Mouse (Mus musculus): ENCODE results near the gene Prr22. TPM values are rescaled to one million over a fixed set of nuclear protein-coding genes. Genes with fewer than 3 reads are reported as not detected.

Prr22 gene
- total RNA-seq, 2 experiments from 2014 or later = 0.88 to 1.1 TPM

- no peak for DNase-seq (ENCODE audit: low spot score in 2 of 2)
Observed at GRCm38 (mm10) chr17:56804952-56805351, 34.9 kb downstream of the Prr22 start.

GRCm38 (mm10) chr17:56805784-56806183, 35.7 kb downstream of the Prr22 start:
- no peak for DNase-seq (ENCODE audit: low spot score in 2 of 2)

- peak; percentile 84 to 86 for DNase-seq (ENCODE audit: low spot score in 2 of 2)
Observed at GRCm38 (mm10) chr17:56808518-56808917, 38.5 kb downstream of the Prr22 start.

GRCm38 (mm10) chr17:56810245-56810644, 40.2 kb downstream of the Prr22 start:
- DNase-seq (ENCODE audit: low spot score in 2 of 2) = peak; percentile 57 to 65

GRCm38 (mm10) chr17:56814316-56815056, 44.4 kb downstream of the Prr22 start:
- peak; percentile 71 to 82 for DNase-seq (ENCODE audit: low spot score in 2 of 2)

- DNase-seq (ENCODE audit: low spot score in 2 of 2) = no peak
Observed at GRCm38 (mm10) chr17:56815057-56815345, 45.0 kb downstream of the Prr22 start.

- no peak for DNase-seq (ENCODE audit: low spot score in 2 of 2)
Observed at GRCm38 (mm10) chr17:56818067-56818636, 48.1 kb downstream of the Prr22 start.

- DNase-seq (ENCODE audit: low spot score in 2 of 2) = no peak
Observed at GRCm38 (mm10) chr17:56819032-56819545, 49.0 kb downstream of the Prr22 start.

- DNase-seq (ENCODE audit: low spot score in 2 of 2) = peak in 1 of 2 experiments; percentile 36
Observed at GRCm38 (mm10) chr17:56819694-56820111, 49.7 kb downstream of the Prr22 start.

Other genes with a start within 250 kb of the Prr22 start
- 1 to 10 TPM; 2.7 to 3.2 TPM for gene Gm20219, start 215.9 kb upstream of the Prr22 start, total RNA-seq (2021)
- 100 to 1,000 TPM; 104 to 120 TPM for gene Safb2, start 185.7 kb upstream of the Prr22 start, total RNA-seq (2021)
- 100 to 1,000 TPM; 158 to 159 TPM for gene Safb, start 185.4 kb upstream of the Prr22 start, total RNA-seq (2021)
- gene 2410015M20Rik, start 160.5 kb upstream of the Prr22 start, total RNA-seq (2021) = 100 to 1,000 TPM; 139 to 143 TPM
- gene Rpl36, start 156.8 kb upstream of the Prr22 start, total RNA-seq (2021) = 100 to 1,000 TPM; 405 to 414 TPM
- gene Lonp1, start 143.4 kb upstream of the Prr22 start, total RNA-seq (2021) = 10 to 100 TPM; 57.1 to 60.6 TPM
- gene Catsperd, start 142.1 kb upstream of the Prr22 start, total RNA-seq (2021) = under 1 TPM; 0.84 TPM
- gene Ranbp3, start 97.0 kb upstream of the Prr22 start, total RNA-seq (2021) = 10 to 100 TPM; 89.7 to 91.2 TPM
- 100 to 1,000 TPM; 218 to 234 TPM for gene Ndufa11, start 52.5 kb upstream of the Prr22 start, total RNA-seq (2021)
- 10 to 100 TPM in 1 of 2 experiments, 1 to 10 TPM in 1; 9.6 to 13.5 TPM for gene Vmac, start 52.2 kb upstream of the Prr22 start, total RNA-seq (2021)
- gene Nrtn, start 12.7 kb upstream of the Prr22 start, total RNA-seq (2021) = 1 to 10 TPM; 3.4 to 4.7 TPM
- gene Dus3l, start 5.5 kb upstream of the Prr22 start, total RNA-seq (2021) = 10 to 100 TPM; 61.8 to 63.0 TPM
- 1 to 10 TPM; 2.6 to 2.7 TPM for gene Rfx2, start 60.8 kb downstream of the Prr22 start, total RNA-seq (2021)
- not detected for gene Acsbg2, start 104.2 kb downstream of the Prr22 start, total RNA-seq (2021)
- under 1 TPM; 0.14 to 0.40 TPM for gene 1700061G19Rik, start 105.2 kb downstream of the Prr22 start, total RNA-seq (2021)
- gene Mllt1, start 165.2 kb downstream of the Prr22 start, total RNA-seq (2021) = 10 to 100 TPM; 86.7 to 95.8 TPM
- not detected for gene Acer1, start 211.9 kb downstream of the Prr22 start, total RNA-seq (2021)
- 10 to 100 TPM; 63.8 to 67.7 TPM for gene Clpp, start 220.1 kb downstream of the Prr22 start, total RNA-seq (2021)
- 10 to 100 TPM; 26.1 to 28.1 TPM for gene Alkbh7, start 227.1 kb downstream of the Prr22 start, total RNA-seq (2021)
- under 1 TPM in 1 of 2 experiments, not detected in 1; 0.82 TPM for gene Pspn, start 229.8 kb downstream of the Prr22 start, total RNA-seq (2021)
- 10 to 100 TPM; 60.7 to 64.5 TPM for gene Gtf2f1, start 241.0 kb downstream of the Prr22 start, total RNA-seq (2021)
- under 1 TPM in 1 of 2 experiments, not detected in 1; 0.49 TPM for gene Gm17949, start 241.2 kb downstream of the Prr22 start, total RNA-seq (2021)